Mouse (Mus musculus) liver, embryonic 16.5 days (tissue): ENCODE data around the gene Gm10961. TPM values are rescaled to one million over a fixed set of nuclear protein-coding genes. Genes with fewer than 3 reads are reported as not detected.

Source experiments
- ATAC-seq: fragments of 200-750 bp; cut with Nextera tagmentation; 2 replicates; pipeline ENCODE4 v1.8.0; 2017; ENCODE audit warnings: low read depth, mild to moderate bottlenecking, moderate number of reproducible peaks, moderate library complexity
- H3K27ac ChIP-seq: fragments of 300-500 bp; sonication (generic); 2 replicates; pipeline ENCODE4 v1.5.1; 2014; ENCODE audit warnings: mild to moderate bottlenecking, low read length
- H3K27me3 ChIP-seq: fragments of 300-500 bp; sonication (generic); 2 replicates; pipeline ENCODE4 v1.6.1; 2014; ENCODE audit warnings: low read depth, low read length, mixed read lengths; ENCODE audit not compliant: control insufficient read depth, insufficient read depth
- H3K36me3 ChIP-seq: fragments of 300-500 bp; sonication (generic); 2 replicates; pipeline ENCODE4 v1.6.1; 2014; ENCODE audit warnings: mild to moderate bottlenecking; ENCODE audit not compliant: control insufficient read depth, insufficient read depth
- H3K4me1 ChIP-seq: fragments of 300-500 bp; sonication (generic); 2 replicates; pipeline ENCODE4 v1.6.1; 2014; ENCODE audit warnings: low read depth, low read length, mixed read lengths; ENCODE audit not compliant: control insufficient read depth
- H3K4me2 ChIP-seq: fragments of 300-500 bp; sonication (generic); 2 replicates; pipeline ENCODE4 v1.6.1; 2014; ENCODE audit warnings: low read depth, low read length, mixed read lengths
- H3K4me3 ChIP-seq: fragments of 300-500 bp; sonication (generic); 2 replicates; pipeline ENCODE4 v1.5.1; 2014; ENCODE audit warnings: low read depth, mild to moderate bottlenecking, low read length
- H3K9ac ChIP-seq: fragments of 300-500 bp; sonication (generic); 2 replicates; pipeline ENCODE4 v1.6.1; 2014; ENCODE audit warnings: low read depth, low read length
- H3K9me3 ChIP-seq: fragments of 300-500 bp; sonication (generic); replicated peaks from 2 replicates; pipeline ENCODE4 v1.6.1; 2016; ENCODE audit warnings: low read length; ENCODE audit not compliant: control insufficient read depth
- WGBS: fragments of 180-500 bp; shearing (Covaris S2); extraction: QIAGEN DNeasy Blood & Tissue Kit; methylation state at CpG from one replicate; pipeline ENCODE4 v1.1.7; 2014; ENCODE audit not compliant: insufficient replicate concordance; 5-methylcytosine and 5-hydroxymethylcytosine counted together
- polyA plus RNA-seq: library from polyadenylated mRNA; unstranded; fragments of >200 nt; fragmentation: Nextera tagmentation; extraction: Ambion mirVana; gene quantifications from 2 replicates; pipeline ENCODE4 v1.2.1, GENCODE M21; 2015

The Gm10961 gene
- polyA plus RNA-seq = not detected in 2 replicates

- H3K4me2 ChIP-seq = peak within 1 kb of the TSS; percentile 88
- no peaks in the 10 kb centered on the region for H3K27me3 ChIP-seq
- peaks cover 4% of the 10 kb centered on the region; the same call in 1 of the 2 replicates for H3K36me3 ChIP-seq
- peak within 1 kb of the TSS; percentile 90 for H3K4me3 ChIP-seq
- peak; percentile 54 for ATAC-seq
- H3K9me3 ChIP-seq = no peaks in the 10 kb centered on the region
- WGBS = 2% methylated on average over 47 of the region's 48 CpGs
- H3K4me1 ChIP-seq = peaks cover 3% of the 10 kb centered on the region; the same call in 1 of the 2 replicates
- H3K27ac ChIP-seq = peak within 1 kb of the TSS; percentile 70
- H3K9ac ChIP-seq = peak within 1 kb of the TSS; percentile 94
These were observed at the start of gene Gm10961 for GRCm38 (mm10) chr3:107630682-107631522. Gene Gm10961 (plus strand): TSS chr3:107631322.

- Histone ChIP-seq H3K9ac (no peak overlapping the region), H3K4me1 (peaks cover 5% of the 10 kb centered on the region; the same call in 1 of the 2 replicates), H3K27me3 (peaks cover 80% of the 10 kb centered on the region), H3K4me2 (peak overlapping the region; percentile 8; the same call in 1 of the 2 replicates), H3K27ac (no peak overlapping the region), H3K36me3 (no peaks in the 10 kb centered on the region), H3K9me3 (no peaks in the 10 kb centered on the region), H3K4me3 (peak overlapping the region; percentile 29; the same call in 1 of the 2 replicates)
- WGBS = 5% methylated on average over 18 of the region's 18 CpGs
- ATAC-seq = no peak
These were observed 48.8 kb upstream of the Gm10961 start for GRCm38 (mm10) chr3:107582130-107582874.

GRCm38 (mm10) chr3:107582875-107583767, 48.0 kb upstream of the Gm10961 start:
- H3K4me3 ChIP-seq = peak overlapping the region; percentile 29; the same call in 1 of the 2 replicates
- H3K4me2 ChIP-seq = peak overlapping the region; percentile 8; the same call in 1 of the 2 replicates
- H3K4me1 ChIP-seq = no peaks in the 10 kb centered on the region; the same call in 1 of the 2 replicates
- no peak overlapping the region for H3K9ac ChIP-seq
- H3K36me3 ChIP-seq = no peaks in the 10 kb centered on the region
- peaks cover 81% of the 10 kb centered on the region for H3K27me3 ChIP-seq
- no peak overlapping the region for H3K27ac ChIP-seq
- ATAC-seq = no peak
- 2% methylated on average over 65 of the region's 65 CpGs for WGBS
- no peaks in the 10 kb centered on the region for H3K9me3 ChIP-seq

GRCm38 (mm10) chr3:107583893-107584292, 47.2 kb upstream of the Gm10961 start:
- WGBS = 6% methylated on average over 1 of the region's 1 CpGs
- no peak overlapping the region for H3K4me3 ChIP-seq
- H3K4me2 ChIP-seq = no peak overlapping the region
- H3K9ac ChIP-seq = no peak overlapping the region
- no peaks in the 10 kb centered on the region for H3K9me3 ChIP-seq
- H3K27ac ChIP-seq = no peak overlapping the region
- ATAC-seq = no peak
- peaks cover 83% of the 10 kb centered on the region for H3K27me3 ChIP-seq
- H3K4me1 ChIP-seq = no peaks in the 10 kb centered on the region
- H3K36me3 ChIP-seq = no peaks in the 10 kb centered on the region

GRCm38 (mm10) chr3:107586504-107586903, 44.6 kb upstream of the Gm10961 start:
- no peaks in the 10 kb centered on the region for H3K4me1 ChIP-seq
- no peak overlapping the region for H3K27ac ChIP-seq
- WGBS = 63% methylated on average over 6 of the region's 6 CpGs
- no peak overlapping the region for H3K9ac ChIP-seq
- H3K4me3 ChIP-seq = no peak overlapping the region
- no peak overlapping the region for H3K4me2 ChIP-seq
- ATAC-seq = no peak
- H3K36me3 ChIP-seq = no peaks in the 10 kb centered on the region
- peaks cover 70% of the 10 kb centered on the region for H3K27me3 ChIP-seq
- no peaks in the 10 kb centered on the region for H3K9me3 ChIP-seq

- Histone ChIP-seq H3K9ac (no peak overlapping the region), H3K9me3 (no peaks in the 10 kb centered on the region), H3K4me1 (no peaks in the 10 kb centered on the region; the same call in 1 of the 2 replicates), H3K27me3 (peaks cover 68% of the 10 kb centered on the region), H3K36me3 (no peaks in the 10 kb centered on the region), H3K4me2 (no peak overlapping the region), H3K4me3 (no peak overlapping the region), H3K27ac (no peak overlapping the region)
- ATAC-seq = no peak
- WGBS = 26% methylated on average over 1 of the region's 1 CpGs
These were observed 39.5 kb upstream of the Gm10961 start for GRCm38 (mm10) chr3:107591612-107592011.

- Histone ChIP-seq H3K4me2 (no peak overlapping the region), H3K4me1 (no peaks in the 10 kb centered on the region; the same call in 1 of the 2 replicates), H3K4me3 (no peak overlapping the region), H3K27ac (no peak overlapping the region), H3K9me3 (no peaks in the 10 kb centered on the region), H3K27me3 (peaks cover 77% of the 10 kb centered on the region), H3K36me3 (no peaks in the 10 kb centered on the region), H3K9ac (no peak overlapping the region)
- ATAC-seq = no peak
- WGBS = 30% methylated on average over 2 of the region's 2 CpGs
These were observed 37.5 kb upstream of the Gm10961 start for GRCm38 (mm10) chr3:107593632-107594031.

GRCm38 (mm10) chr3:107594662-107595263, 36.4 kb upstream of the Gm10961 start, which contains the start of gene Alx3:
Gene Alx3 (plus strand): TSS chr3:107595031.
- H3K4me2 ChIP-seq = peak within 1 kb of the TSS; percentile 30
- no peaks in the 10 kb centered on the region; the same call in 1 of the 2 replicates for H3K4me1 ChIP-seq
- H3K9ac ChIP-seq = no peak within 1 kb of the TSS
- H3K4me3 ChIP-seq = peak within 1 kb of the TSS; percentile 30
- ATAC-seq = no peak; the same call in 1 of the 2 replicates
- 3% methylated on average over 23 of the region's 46 CpGs for WGBS
- H3K27ac ChIP-seq = no peak within 1 kb of the TSS
- no peaks in the 10 kb centered on the region for H3K9me3 ChIP-seq
- no peaks in the 10 kb centered on the region for H3K36me3 ChIP-seq
- peaks cover 87% of the 10 kb centered on the region for H3K27me3 ChIP-seq
